Mouse (Mus musculus): Measurements from ENCODE around the gene Ehd1.

DNA sequence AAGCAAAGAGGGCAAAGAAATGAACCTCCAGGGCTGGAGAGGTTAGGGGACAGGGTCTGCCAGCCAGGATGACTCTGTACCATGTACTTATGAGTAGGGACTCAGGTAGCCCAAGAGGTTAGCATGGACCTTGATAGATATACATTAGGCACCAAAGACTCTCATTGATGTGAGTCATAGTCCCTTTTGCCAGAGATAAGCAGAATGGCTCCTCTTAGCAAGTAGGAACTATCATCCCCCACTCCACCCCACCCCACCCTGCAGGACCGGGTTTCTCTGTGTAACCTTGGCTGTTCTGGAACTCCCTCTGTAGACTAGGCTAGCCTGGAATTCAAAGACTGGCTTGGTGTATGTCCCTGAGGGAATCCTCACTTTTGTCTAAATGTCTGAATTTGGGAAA is 36.4 kb upstream of the Ehd1 start:
- TF ChIP-seq CTCF (IDR thresholded peaks at IDR 0.05; ENCODE audit: low read depth) (no peak), EP300 (optimal IDR thresholded peaks at IDR 0.05) (no peak)
